8 mouse cellular contexts compared by ENCODE assay signal in the genomic region with DNA sequence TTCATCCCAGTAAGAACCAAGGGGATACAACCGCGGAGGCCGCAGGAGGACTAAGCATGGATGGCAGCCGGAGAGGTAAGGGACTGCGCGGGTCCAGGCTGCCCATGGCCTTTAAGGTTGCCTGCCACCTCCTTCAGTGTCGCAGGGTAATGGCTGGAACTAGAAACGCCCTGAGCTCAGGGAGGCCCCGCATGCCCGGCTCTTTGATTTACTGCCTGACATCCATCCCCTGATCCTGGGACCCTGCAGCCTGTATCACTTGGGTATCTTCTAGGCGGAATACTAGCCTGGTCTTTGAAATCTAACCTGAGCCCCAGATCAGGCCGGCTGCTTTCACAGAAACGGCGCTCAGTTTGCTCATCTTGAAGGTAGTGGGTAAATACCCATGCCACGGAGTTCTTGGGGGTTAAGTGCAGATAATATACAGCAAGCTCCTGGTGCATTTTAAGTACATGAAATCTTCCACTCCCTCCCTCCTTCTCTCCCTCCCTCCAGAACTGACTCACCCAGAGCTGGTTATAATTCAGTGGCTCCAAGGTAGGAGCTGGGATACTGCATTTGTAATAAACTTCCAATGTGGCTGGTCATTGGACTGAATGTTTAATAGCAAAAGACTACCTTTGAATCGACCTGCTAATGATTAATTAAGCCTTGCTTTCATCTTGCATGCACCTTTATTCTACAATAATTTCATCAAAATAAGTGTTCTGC. TPM values are rescaled to one million over a fixed set of nuclear protein-coding genes. Genes with fewer than 3 reads are reported as not detected.
DNase-seq lines count a peak whose midpoint lies in the region; ATAC-seq and TF ChIP-seq lines count a peak whose summit lies in the region.

No protein-coding gene starts in this region.

- WGBS in heart, embryonic 10.5 days: 3% methylated on average over 16 of the region's 16 CpGs
- WGBS in limb, embryonic 10.5 days: 2% methylated on average over 16 of the region's 16 CpGs
- WGBS in neural tube, embryonic 14.5 days: 1% methylated on average over 16 of the region's 16 CpGs

- dilution Hi-C loops in CH12.LX (cut with MboI; ENCODE audit: extremely low pct_ligation_motif_present, extremely low pct_unique_long_range_greater_than_20kb, low sequenced_read_pairs): no loop called here

- H3K79me2 ChIP-seq in CH12.LX (replicated peaks; ENCODE audit: control insufficient read depth, extremely low read depth, insufficient read depth, poor library complexity, severe bottlenecking): no peaks in the 10 kb centered on the region

- H3K4me1 ChIP-seq in heart, embryonic 10.5 days: peaks cover 5% of the 10 kb centered on the region
- H3K4me1 ChIP-seq in CH12.LX (ENCODE audit: control insufficient read depth in 1 of 2, insufficient read depth in 2 of 2): peaks cover 0 to 11% of the 10 kb centered on the region in 2 experiments; a peak in 2 of 4 replicates
- peaks cover 11% of the 10 kb centered on the region for H3K4me1 ChIP-seq in limb, embryonic 10.5 days
- peaks cover 5% of the 10 kb centered on the region; the same call in 1 of the 2 replicates for H3K4me1 ChIP-seq in neural tube, embryonic 14.5 days (ENCODE audit: control insufficient read depth, insufficient read depth, low read length)

- H3K27ac ChIP-seq in heart, embryonic 10.5 days: peak overlapping the region; percentile 87
- no peak overlapping the region for H3K27ac ChIP-seq in CH12.LX (ENCODE audit: insufficient read depth, low read depth)
- H3K27ac ChIP-seq in limb, embryonic 10.5 days: peak overlapping the region; percentile 88
- H3K27ac ChIP-seq in neural tube, embryonic 14.5 days (ENCODE audit: low read depth, low read length): peak overlapping the region; percentile 52

- no peak for DNase-seq in heart, embryonic 10.5 days (ENCODE audit: low spot score)
- DNase-seq in heart, adult 11 months: no peak
- no peak for DNase-seq in CH12.LX (ENCODE audit: extremely low read depth)
- DNase-seq in limb, embryonic 10.5 days (ENCODE audit: low spot score): no peak
- DNase-seq in urinary bladder, postnatal 36 days (ENCODE audit: low spot score in 2 of 2): no peak
- no peak for DNase-seq in ovary, adult 18-20 months (ENCODE audit: low spot score)

- no peak for TF ChIP-seq CTCF in CH12.LX (conservative IDR thresholded peaks at IDR 0.05 in 1 of 2, IDR thresholded peaks at IDR 0.05 in 1 of 2; ENCODE audit: low read depth in 2 of 2, low read length in 2 of 2)

- TF ChIP-seq RAD21 in CH12.LX (IDR thresholded peaks at IDR 0.05; ENCODE audit: low read depth, low read length): no peak

- H3K9ac ChIP-seq in CH12.LX (ENCODE audit: insufficient read depth, low read depth): peak overlapping the region; percentile 39
- peak overlapping the region; percentile 72 for H3K9ac ChIP-seq in neural tube, embryonic 14.5 days (replicated peaks; ENCODE audit: low read depth, low read length)

- H3K27me3 ChIP-seq in heart, embryonic 10.5 days (ENCODE audit: insufficient read depth, poor library complexity, severe bottlenecking): no peaks in the 10 kb centered on the region
- H3K27me3 ChIP-seq in CH12.LX (replicated peaks): no peaks in the 10 kb centered on the region
- H3K27me3 ChIP-seq in limb, embryonic 10.5 days (ENCODE audit: low read depth, poor library complexity, severe bottlenecking): no peaks in the 10 kb centered on the region
- H3K27me3 ChIP-seq in neural tube, embryonic 14.5 days (ENCODE audit: control insufficient read depth, insufficient read depth, low read length): no peaks in the 10 kb centered on the region

- no peak for TF ChIP-seq POLR2A in CH12.LX (IDR thresholded peaks at IDR 0.05; ENCODE audit: low read depth, low read length)

- in situ Hi-C loops in CH12.LX (cut with MboI; ENCODE audit: low pct_ligation_motif_present, low pct_unique_long_range_greater_than_20kb, low sequenced_read_pairs): loop anchor here (10.0 kb wide), 1 partner anchor 424 kb away; no protein-coding TSS in a partner anchor

- peak overlapping the region; percentile 95 for H3K4me2 ChIP-seq in CH12.LX (ENCODE audit: insufficient read depth, low read depth, poor library complexity, severe bottlenecking)
- peak overlapping the region; percentile 63 for H3K4me2 ChIP-seq in neural tube, embryonic 14.5 days (ENCODE audit: low read depth, low read length)

- H3K4me3 ChIP-seq in heart, embryonic 10.5 days: peak overlapping the region; percentile 87
- H3K4me3 ChIP-seq in CH12.LX (replicated peaks in 1 of 3; ENCODE audit: low read depth in 2 of 3, low read length in 2 of 3, poor library complexity in 1 of 3): peak overlapping the region; percentile 78 to 90 (median 86)
- H3K4me3 ChIP-seq in limb, embryonic 10.5 days: peak overlapping the region; percentile 86
- H3K4me3 ChIP-seq in neural tube, embryonic 14.5 days (ENCODE audit: low read depth, low read length): peak overlapping the region; percentile 64

- peak; percentile 73 for ATAC-seq in erythroblast, adult 5-6 weeks (replicated peaks; ENCODE audit: low FRiP score, poor library complexity, severe bottlenecking)
- ATAC-seq in neural tube, embryonic 14.5 days (ENCODE audit: low read depth): peak; percentile 84

- no peaks in the 10 kb centered on the region for H3K9me3 ChIP-seq in heart, embryonic 10.5 days
- H3K9me3 ChIP-seq in CH12.LX (replicated peaks; ENCODE audit: low read length): peaks cover 7% of the 10 kb centered on the region
- H3K9me3 ChIP-seq in limb, embryonic 10.5 days (replicated peaks): no peaks in the 10 kb centered on the region
- no peaks in the 10 kb centered on the region for H3K9me3 ChIP-seq in neural tube, embryonic 14.5 days (ENCODE audit: control insufficient read depth, low read length)

- 0 out of 2 replicates have a peak, but pooled peaks cover 3% of the 10 kb centered on the region for H3K36me3 ChIP-seq in heart, embryonic 10.5 days
- peaks cover 2 to 11% of the 10 kb centered on the region in 2 experiments for H3K36me3 ChIP-seq in CH12.LX (replicated peaks in 1 of 2; ENCODE audit: control insufficient read depth in 1 of 2, insufficient read depth in 1 of 2, low read length in 1 of 2)
- peaks cover 6% of the 10 kb centered on the region; the same call in 1 of the 2 replicates for H3K36me3 ChIP-seq in limb, embryonic 10.5 days
- no peaks in the 10 kb centered on the region for H3K36me3 ChIP-seq in neural tube, embryonic 14.5 days (ENCODE audit: control insufficient read depth, insufficient read depth, low read length)

- no peak for TF ChIP-seq EP300 in CH12.LX (IDR thresholded peaks at IDR 0.05; ENCODE audit: low read length)

TF ChIP-seq in CH12.LX, 34 proteins besides CTCF, POLR2A, EP300 and RAD21:
- TF ChIP-seq MAX (IDR thresholded peaks at IDR 0.05; ENCODE audit: low read length): no peak
- TF ChIP-seq SIN3A (IDR thresholded peaks at IDR 0.05; ENCODE audit: low read length): 0 out of 2 replicates have a peak, but pooled peaks have one; percentile 9

RNA-seq across cellular contexts. Expression of a gene that starts 0.5 kb away (rescaled TPM):
- polyA plus RNA-seq in heart, embryonic 10.5 days (2016; fragmentation: Nextera tagmentation; extraction: Ambion mirVana): 12.2 and 14.2 TPM in 2 replicates
- 6.2 and 7.8 TPM in 2 replicates for total RNA-seq in CH12.LX (2012; rRNA removed)
- 9.4 and 10.2 TPM in 2 replicates for total RNA-seq in CH12.LX (2014; rRNA removed)
- 7.0 and 8.2 TPM in 2 replicates for polyA plus RNA-seq in CH12.LX (2012; ENCODE audit: insufficient read length, low read depth)
- not detected in 2 replicates for total RNA-seq in erythroblast, adult 5-6 weeks (2015; ENCODE audit: low replicate concordance)
- total RNA-seq in erythroblast, adult 5-6 weeks (2017; ENCODE audit: low replicate concordance): 0.98 and 1.1 TPM in 2 replicates
- 19.5 and 21.4 TPM in 2 replicates for polyA plus RNA-seq in limb, embryonic 10.5 days (2016; fragmentation: Nextera tagmentation; extraction: Ambion mirVana)
- 36.2 and 40.9 TPM in 2 replicates for polyA plus RNA-seq in neural tube, embryonic 14.5 days (2014; fragmentation: Nextera tagmentation; extraction: Ambion mirVana)

RNA-seq across cellular contexts. Expression of a gene that starts 50.3 kb away (rescaled TPM):
- polyA plus RNA-seq in heart, embryonic 10.5 days (2016; fragmentation: Nextera tagmentation; extraction: Ambion mirVana): 0.28 and 0.62 TPM in 2 replicates
- total RNA-seq in CH12.LX (2012; rRNA removed): 4.4 and 7.5 TPM in 2 replicates
- total RNA-seq in CH12.LX (2014; rRNA removed): 3.8 and 4.3 TPM in 2 replicates
- 2.3 and 2.4 TPM in 2 replicates for polyA plus RNA-seq in CH12.LX (2012; ENCODE audit: insufficient read length, low read depth)
- not detected in 2 replicates for total RNA-seq in erythroblast, adult 5-6 weeks (2015; ENCODE audit: low replicate concordance)
- 0.26 TPM in 1 of 2 replicates, not detected in the other for total RNA-seq in erythroblast, adult 5-6 weeks (2017; ENCODE audit: low replicate concordance)
- 0.13 TPM in 2 replicates for polyA plus RNA-seq in limb, embryonic 10.5 days (2016; fragmentation: Nextera tagmentation; extraction: Ambion mirVana)
- polyA plus RNA-seq in neural tube, embryonic 14.5 days (2014; fragmentation: Nextera tagmentation; extraction: Ambion mirVana): 40.1 and 50.5 TPM in 2 replicates

Comparison
In these comparisons a context has a peak if more than half of its experiments do, and no peak if none do; other contexts are left out.
1. RNA of a gene that starts 50.3 kb away (polyA plus RNA-seq): 40.1 to 50.5 TPM in neural tube, embryonic 14.5 days; 2.3 to 2.4 TPM in CH12.LX, 0.28 to 0.62 TPM in heart, embryonic 10.5 days and 0.13 TPM in limb, embryonic 10.5 days; every median in the first group is over 10 times any median in the second.
2. Peak in every context shown above with its lines, with median percentiles within 50 percentile points of each other: H3K4me3 ChIP-seq.